ENCODE assay signal across 12 mouse cellular contexts in genomic region chr1:64158766-64159165, GRCm38 (mm10). TPM values are rescaled to one million over a fixed set of nuclear protein-coding genes. Genes with fewer than 3 reads are reported as not detected.
DNase-seq lines count a peak whose midpoint lies in the region; TF ChIP-seq lines count a peak whose summit lies in the region.
"Had no signal": no experiment of that assay in that cellular context is flagged by ENCODE, and none has a peak within 500 bp of the region (broad histone marks: within the 10 kb centered on the region; RNA-seq: fewer than 3 reads in every experiment).

No protein-coding gene starts in this region.

- no peaks in the 10 kb centered on the region for H3K9me3 ChIP-seq in ES-E14 (ENCODE audit: control insufficient read depth, insufficient read depth, low read depth, low read length)
- H3K9me3 ChIP-seq: embryonic facial prominence, embryonic 12.5 days; heart, embryonic 15.5 days; neural tube, embryonic 12.5 days had no signal

- no peak overlapping the region for H3K9ac ChIP-seq in ES-E14 (ENCODE audit: insufficient read depth, low read depth, low read length, poor library complexity, severe bottlenecking)
- H3K9ac ChIP-seq: embryonic facial prominence, embryonic 12.5 days; heart, embryonic 15.5 days; neural tube, embryonic 12.5 days had no signal

- no peaks in the 10 kb centered on the region for H3K36me3 ChIP-seq in ES-E14 (ENCODE audit: control insufficient read depth, insufficient read depth, low read length, poor library complexity, severe bottlenecking)
- H3K36me3 ChIP-seq: embryonic facial prominence, embryonic 12.5 days; heart, embryonic 15.5 days; neural tube, embryonic 12.5 days had no signal

- DNase-seq in kidney, postnatal 14 days: peak; percentile 28
- DNase-seq in kidney, adult 11 months: no peak
- peak; percentile 67 for DNase-seq in ES-E14 (ENCODE audit: low read depth, low spot score)
- DNase-seq in WW6 (ENCODE audit: low read depth, low spot score): peak; percentile 11
- DNase-seq in hindlimb bud, embryonic 11.5 days (ENCODE audit: extremely low spot score, low read depth, low spot score): peak; percentile 56
- DNase-seq in urinary bladder, adult 18-20 months (ENCODE audit: low spot score in 2 of 2): no peak
- DNase-seq in spleen, postnatal 4 days (ENCODE audit: low spot score in 2 of 2): no peak
- DNase-seq: kidney, adult 8-10 months had no signal

- in situ Hi-C loops in ES-E14 (cut with MboI; ENCODE audit: low sequenced_read_pairs in 2 of 2, unreplicated experiment in 2 of 2): no loop called here

- no peaks in the 10 kb centered on the region for H3K4me1 ChIP-seq in ES-E14 (ENCODE audit: control insufficient read depth in 2 of 2, insufficient read depth in 2 of 2, low read length in 2 of 2, poor library complexity in 1 of 2)
- H3K4me1 ChIP-seq: embryonic facial prominence, embryonic 12.5 days; heart, embryonic 15.5 days; neural tube, embryonic 12.5 days had no signal

- H3K27ac ChIP-seq in ES-E14 (ENCODE audit: insufficient read depth, low read depth, low read length, poor library complexity, severe bottlenecking): no peak overlapping the region
- H3K27ac ChIP-seq: embryonic facial prominence, embryonic 12.5 days; heart, embryonic 15.5 days; macrophage; neural tube, embryonic 12.5 days had no signal

- no peak overlapping the region for H3K4me3 ChIP-seq in ES-E14 (ENCODE audit: insufficient read depth in 1 of 2, low read depth in 1 of 2, low read length in 2 of 2, poor library complexity in 1 of 2, severe bottlenecking in 1 of 2)
- H3K4me3 ChIP-seq: embryonic facial prominence, embryonic 12.5 days; heart, embryonic 15.5 days; neural tube, embryonic 12.5 days had no signal

TF ChIP-seq in ES-E14, 5 proteins besides CTCF, POLR2A, EP300 and RAD21:
- TF ChIP-seq HCFC1 (IDR thresholded peaks at IDR 0.05; ENCODE audit: borderline replicate concordance, insufficient read depth, low read length): no peak
- TF ChIP-seq ZNF384 (IDR thresholded peaks at IDR 0.05; ENCODE audit: low read depth, low read length): no peak
- TF ChIP-seq MAFK (IDR thresholded peaks at IDR 0.05; ENCODE audit: insufficient read depth, low read depth, low read length): no peak

RNA-seq across cellular contexts. Expression of gene Klf7, which starts 36.7 kb away (rescaled TPM):
- 10.8 and 14.7 TPM in 2 replicates for total RNA-seq in ES-E14 (2012; rRNA removed)

Comparison
In these comparisons a context has a peak if more than half of its experiments do, and no peak if none do; other contexts are left out.
1. DNase-seq: peak in kidney, postnatal 14 days (single experiment), ES-E14 (single experiment), WW6 (single experiment) and hindlimb bud, embryonic 11.5 days (single experiment); none in kidney, adult 11 months (single experiment), urinary bladder, adult 18-20 months (0 of 2) and spleen, postnatal 4 days (0 of 2).